Mouse (Mus musculus) liver, adult 2 months (tissue): Measurements from ENCODE around the gene Azgp1.

Experiments used
- CTCF ChIP-seq: fragments of 200-500 bp; IDR thresholded peaks from 2 replicates; pipeline ENCODE4 v1.5.1; 2011; ENCODE audit warnings: low read depth, low read length, control low read depth
- POLR2A ChIP-seq: fragments of 200-500 bp; IDR thresholded peaks from 2 replicates; pipeline ENCODE4 v1.6.1; 2011; ENCODE audit warnings: low read length, control low read depth; ENCODE audit not compliant: insufficient read depth; ENCODE audit errors: extremely low read depth

GRCm38 (mm10) chr5:137986351-137986750 is 5.0 kb downstream of the Azgp1 start:
- TF ChIP-seq CTCF (no peak), POLR2A (no peak)
